Mouse (Mus musculus) testis, adult 10 weeks (tissue): Measurements from ENCODE around the gene Ptger4. TPM values are rescaled to one million over a fixed set of nuclear protein-coding genes. Genes with fewer than 3 reads are reported as not detected.

Source experiments
- polyA plus RNA-seq: library from polyadenylated mRNA; stranded (reverse); fragments of 350-450 nt; fragmentation: Illumina TruSeq; extraction: RNeasy Lipid Tissue Mini Kit (QIAGEN cat#74804); gene quantifications from one replicate; pipeline ENCODE4 v1.2.3, GENCODE M21; 2014; ENCODE audit warnings: low read depth, low replicate concordance

Gene Ptger4
- 0.21 TPM for polyA plus RNA-seq

GRCm38 (mm10) chr15:5243959-5244905 lies at the start of gene Ptger4:
Ptger4 (minus strand) TSS chr15:5244187.

DNA sequence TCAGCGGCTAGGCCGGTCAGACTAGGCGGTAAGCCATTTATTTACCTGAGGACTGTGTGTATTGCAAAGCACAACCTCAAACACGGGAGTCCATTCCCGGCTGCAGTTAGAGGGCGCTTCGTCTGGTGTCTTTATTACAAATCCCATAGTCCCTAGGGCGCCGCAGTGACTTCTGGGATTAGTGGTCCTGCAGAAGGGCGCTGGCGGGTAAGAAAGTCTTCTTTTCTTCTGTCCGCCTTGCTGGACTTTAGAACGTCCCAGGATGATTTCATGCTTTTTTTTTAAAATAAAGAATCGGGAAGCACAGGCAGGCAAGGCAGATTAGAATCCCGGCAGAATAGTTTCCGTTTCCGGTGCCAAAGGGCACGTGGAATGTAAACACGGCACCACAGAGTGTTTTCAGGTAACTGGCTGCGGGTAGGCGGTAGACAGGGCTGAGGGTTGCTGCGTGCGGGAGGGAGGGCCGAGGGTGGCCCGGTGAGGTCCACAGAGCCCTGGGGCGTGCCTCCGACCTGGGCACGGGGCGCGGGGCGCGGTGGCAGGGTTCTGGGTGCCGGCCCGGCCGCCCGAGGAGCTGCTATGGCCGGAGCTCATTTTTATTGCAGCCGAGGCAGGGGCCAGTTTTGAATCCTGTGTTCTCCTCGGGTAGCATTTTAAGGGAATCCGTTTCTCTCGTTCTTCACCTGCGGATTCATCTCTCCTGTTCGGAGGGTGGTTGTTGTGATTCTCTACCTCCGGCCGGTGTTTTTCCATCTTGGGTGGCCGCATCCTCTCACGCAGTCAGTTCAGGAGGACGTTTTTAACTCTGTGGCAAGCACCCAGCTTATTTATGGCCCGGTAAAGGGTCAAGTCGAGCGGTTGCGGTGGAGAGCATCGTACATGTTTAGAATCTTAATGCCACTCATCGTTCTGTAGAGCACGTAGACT lies 58.4 kb downstream of the Ptger4 start, which contains the start of gene Ttc33:
Ttc33 (plus strand) TSS at position 160 of the 927 bp plus-strand sequence.

Other genes starting within 250 kb of the Ptger4 start
- gene C7, start 180.4 kb downstream of the Ptger4 start, polyA plus RNA-seq: 72.6 TPM
- 8.7 TPM for gene Card6, start 135.6 kb downstream of the Ptger4 start, polyA plus RNA-seq
- gene Rpl37, start 127.5 kb downstream of the Ptger4 start, polyA plus RNA-seq: 19.1 TPM
- gene Prkaa1, start 100.3 kb downstream of the Ptger4 start, polyA plus RNA-seq: 20.3 TPM
- 15.6 TPM for gene Ttc33, start 58.7 kb downstream of the Ptger4 start, polyA plus RNA-seq